13 mouse cellular contexts compared by ENCODE assay signal in the genomic region with DNA sequence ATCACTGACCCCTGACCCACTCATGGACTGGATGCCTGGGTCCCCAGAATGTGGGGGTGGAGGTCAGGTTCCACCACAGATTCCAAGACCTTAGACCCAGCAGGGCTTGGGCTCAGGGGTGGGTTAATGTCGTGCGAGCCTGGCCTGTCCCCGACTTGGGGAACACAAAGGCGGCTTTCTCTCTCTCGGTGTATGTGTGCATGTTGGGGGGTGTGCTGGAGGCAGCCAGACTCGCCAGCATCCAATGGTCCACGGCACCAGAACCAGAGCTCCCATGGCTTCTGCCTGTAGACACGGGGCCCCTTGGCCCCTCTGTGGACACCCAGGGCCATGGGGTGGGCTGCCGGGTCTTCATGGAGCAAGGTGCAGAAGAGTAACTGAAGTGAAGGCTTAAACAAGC. TPM values are rescaled to one million over a fixed set of nuclear protein-coding genes. Genes with fewer than 3 reads are reported as not detected.
DNase-seq lines count a peak whose midpoint lies in the region; ATAC-seq and TF ChIP-seq lines count a peak whose summit lies in the region.
"Had no signal": no experiment of that assay in that cellular context is flagged by ENCODE, and none has a peak within 500 bp of the region (broad histone marks: within the 10 kb centered on the region; RNA-seq: fewer than 3 reads in every experiment).

No protein-coding gene starts in this region.

- H3K36me3 ChIP-seq in forebrain, embryonic 10.5 days (replicated peaks) = peaks cover 8% of the 10 kb centered on the region
- H3K36me3 ChIP-seq in hindbrain, embryonic 14.5 days (replicated peaks; ENCODE audit: control insufficient read depth, insufficient read depth) = peaks cover 15% of the 10 kb centered on the region; the same call in 1 of the 2 replicates
- H3K36me3 ChIP-seq in midbrain, embryonic 15.5 days (replicated peaks) = 0 out of 2 replicates have a peak, but pooled peaks cover 5% of the 10 kb centered on the region
- no peaks in the 10 kb centered on the region for H3K36me3 ChIP-seq in kidney, embryonic 15.5 days
- H3K36me3 ChIP-seq: limb, embryonic 12.5 days; liver, embryonic 15.5 days had no signal

- H3K4me1 ChIP-seq in cortical plate, adult 2 months (ENCODE audit: control insufficient read depth, insufficient read depth, low read length) = peaks cover 2% of the 10 kb centered on the region
- H3K4me1 ChIP-seq in forebrain, embryonic 10.5 days = peaks cover 56% of the 10 kb centered on the region
- peaks cover 56% of the 10 kb centered on the region for H3K4me1 ChIP-seq in hindbrain, embryonic 14.5 days (replicated peaks; ENCODE audit: control insufficient read depth, insufficient read depth, low read length)
- peaks cover 62% of the 10 kb centered on the region for H3K4me1 ChIP-seq in midbrain, embryonic 15.5 days
- H3K4me1 ChIP-seq in kidney, embryonic 15.5 days = peaks cover 29% of the 10 kb centered on the region

- peak overlapping the region; percentile 24 for H3K4me3 ChIP-seq in cortical plate, adult 2 months (ENCODE audit: insufficient read depth, low read length)
- no peak overlapping the region for H3K4me3 ChIP-seq in forebrain, embryonic 10.5 days
- peak overlapping the region; percentile 20 for H3K4me3 ChIP-seq in hindbrain, embryonic 14.5 days (replicated peaks; ENCODE audit: low read length)
- H3K4me3 ChIP-seq in midbrain, embryonic 15.5 days = peak overlapping the region; percentile 32
- H3K4me3 ChIP-seq in kidney, embryonic 15.5 days (replicated peaks) = no peak overlapping the region
- H3K4me3 ChIP-seq: limb, embryonic 12.5 days; liver, embryonic 15.5 days had no signal

- H3K9me3 ChIP-seq in forebrain, embryonic 10.5 days = no peaks in the 10 kb centered on the region
- no peaks in the 10 kb centered on the region for H3K9me3 ChIP-seq in hindbrain, embryonic 14.5 days (ENCODE audit: control insufficient read depth, low read length)
- no peaks in the 10 kb centered on the region for H3K9me3 ChIP-seq in midbrain, embryonic 15.5 days
- H3K9me3 ChIP-seq in kidney, embryonic 15.5 days (replicated peaks) = no peaks in the 10 kb centered on the region
- H3K9me3 ChIP-seq: limb, embryonic 12.5 days; liver, embryonic 15.5 days had no signal

- no peak for ATAC-seq in hindbrain, embryonic 14.5 days (ENCODE audit: low FRiP score)
- no peak for ATAC-seq in midbrain, embryonic 15.5 days (replicated peaks)
- no peak for ATAC-seq in kidney, embryonic 15.5 days (replicated peaks; ENCODE audit: low FRiP score)
- ATAC-seq: activated CD4-positive, CD25-positive, alpha-beta regulatory T cell, adult 4 months had no signal

- no peak for TF ChIP-seq POLR2A in cortical plate, adult 2 months (IDR thresholded peaks at IDR 0.05; ENCODE audit: extremely low read depth, insufficient read depth, low read length)

- H3K4me2 ChIP-seq in hindbrain, embryonic 14.5 days (replicated peaks) = peak overlapping the region; percentile 76
- peak overlapping the region; percentile 51 for H3K4me2 ChIP-seq in midbrain, embryonic 15.5 days
- no peak overlapping the region for H3K4me2 ChIP-seq in kidney, embryonic 15.5 days
- H3K4me2 ChIP-seq: limb, embryonic 12.5 days; liver, embryonic 15.5 days had no signal

- no peak for DNase-seq in forebrain, embryonic 10.5 days (ENCODE audit: extremely low spot score, low spot score)
- DNase-seq in hindbrain, embryonic 14.5 days (ENCODE audit: low spot score) = no peak
- no peak for DNase-seq in thymus, postnatal 14 days
- DNase-seq in kidney, adult 9 months = no peak
- DNase-seq: heart, adult 18-20 months; thymus, postnatal 25 days had no signal

- peak overlapping the region; percentile 52 for H3K9ac ChIP-seq in hindbrain, embryonic 14.5 days
- H3K9ac ChIP-seq in midbrain, embryonic 15.5 days = no peak overlapping the region
- H3K9ac ChIP-seq in kidney, embryonic 15.5 days = no peak overlapping the region
- H3K9ac ChIP-seq: liver, embryonic 15.5 days had no signal

- WGBS in forebrain, embryonic 10.5 days = 75% methylated on average over 9 of the region's 9 CpGs
- WGBS in hindbrain, embryonic 14.5 days = 75% methylated on average over 9 of the region's 9 CpGs
- 79% methylated on average over 9 of the region's 9 CpGs for WGBS in midbrain, embryonic 15.5 days
- 81% methylated on average over 9 of the region's 9 CpGs for WGBS in kidney, embryonic 15.5 days

- TF ChIP-seq CTCF in cortical plate, adult 2 months (IDR thresholded peaks at IDR 0.05; ENCODE audit: extremely low read depth, insufficient read depth, low read length) = no peak

- H3K27ac ChIP-seq in cortical plate, adult 2 months (ENCODE audit: insufficient read depth, low read length) = peak overlapping the region; percentile 99
- peak overlapping the region; percentile 83; the same call in 1 of the 2 replicates for H3K27ac ChIP-seq in forebrain, embryonic 10.5 days
- peak overlapping the region; percentile 77 for H3K27ac ChIP-seq in hindbrain, embryonic 14.5 days
- H3K27ac ChIP-seq in midbrain, embryonic 15.5 days = peak overlapping the region; percentile 68
- no peak overlapping the region for H3K27ac ChIP-seq in kidney, embryonic 15.5 days
- H3K27ac ChIP-seq: limb, embryonic 12.5 days; liver, embryonic 15.5 days had no signal

- H3K27me3 ChIP-seq in forebrain, embryonic 10.5 days (ENCODE audit: poor library complexity, severe bottlenecking) = peaks cover 54% of the 10 kb centered on the region
- no peaks in the 10 kb centered on the region for H3K27me3 ChIP-seq in hindbrain, embryonic 14.5 days (ENCODE audit: control insufficient read depth, insufficient read depth, low read length)
- no peaks in the 10 kb centered on the region for H3K27me3 ChIP-seq in midbrain, embryonic 15.5 days (replicated peaks)
- H3K27me3 ChIP-seq in kidney, embryonic 15.5 days = peaks cover 33% of the 10 kb centered on the region; the same call in 1 of the 2 replicates

RNA-seq across cellular contexts. Expression of gene Cadm4, which starts 3.7 kb away (rescaled TPM):
- 234 and 237 TPM in 2 replicates for polyA plus RNA-seq in cortical plate, adult 2 months (2012; rRNA removed)
- 9.3 and 10.0 TPM in 2 replicates for polyA plus RNA-seq in forebrain, embryonic 10.5 days (2016; fragmentation: Nextera tagmentation; extraction: Ambion mirVana)
- polyA plus RNA-seq in hindbrain, embryonic 14.5 days (2014; fragmentation: Nextera tagmentation; extraction: Ambion mirVana) = 22.7 and 28.3 TPM in 2 replicates
- polyA plus RNA-seq in midbrain, embryonic 15.5 days (2015; fragmentation: Nextera tagmentation; extraction: Ambion mirVana) = 79.2 and 81.1 TPM in 2 replicates
- 6.8 and 7.3 TPM in 2 replicates for polyA plus RNA-seq in kidney, embryonic 15.5 days (2015; fragmentation: Nextera tagmentation; extraction: Ambion mirVana)
- polyA plus RNA-seq: activated CD4-positive, CD25-positive, alpha-beta regulatory T cell, adult 4 months had no signal

RNA-seq across cellular contexts. Expression of gene Zfp428, which starts 21.3 kb away (rescaled TPM):
- polyA plus RNA-seq in cortical plate, adult 2 months (2012; rRNA removed) = 71.7 and 73.4 TPM in 2 replicates
- 111 and 113 TPM in 2 replicates for polyA plus RNA-seq in forebrain, embryonic 10.5 days (2016; fragmentation: Nextera tagmentation; extraction: Ambion mirVana)
- polyA plus RNA-seq in hindbrain, embryonic 14.5 days (2014; fragmentation: Nextera tagmentation; extraction: Ambion mirVana) = 181 and 201 TPM in 2 replicates
- polyA plus RNA-seq in midbrain, embryonic 15.5 days (2015; fragmentation: Nextera tagmentation; extraction: Ambion mirVana) = 336 and 344 TPM in 2 replicates
- polyA plus RNA-seq in kidney, embryonic 15.5 days (2015; fragmentation: Nextera tagmentation; extraction: Ambion mirVana) = 61.6 and 66.6 TPM in 2 replicates
- polyA plus RNA-seq: activated CD4-positive, CD25-positive, alpha-beta regulatory T cell, adult 4 months had no signal

RNA-seq across cellular contexts. Expression of gene Plaur, which starts 23.2 kb away (rescaled TPM):
- polyA plus RNA-seq in cortical plate, adult 2 months (2012; rRNA removed) = 1.3 and 1.5 TPM in 2 replicates
- 1.1 and 1.3 TPM in 2 replicates for polyA plus RNA-seq in forebrain, embryonic 10.5 days (2016; fragmentation: Nextera tagmentation; extraction: Ambion mirVana)
- polyA plus RNA-seq in hindbrain, embryonic 14.5 days (2014; fragmentation: Nextera tagmentation; extraction: Ambion mirVana) = 1.6 and 1.9 TPM in 2 replicates
- 1.6 and 1.9 TPM in 2 replicates for polyA plus RNA-seq in midbrain, embryonic 15.5 days (2015; fragmentation: Nextera tagmentation; extraction: Ambion mirVana)
- 14.4 and 15.3 TPM in 2 replicates for polyA plus RNA-seq in kidney, embryonic 15.5 days (2015; fragmentation: Nextera tagmentation; extraction: Ambion mirVana)

RNA-seq across cellular contexts. Expression of gene AC161166.1, which starts 26.8 kb away (rescaled TPM):
- polyA plus RNA-seq in cortical plate, adult 2 months (2012; rRNA removed) = not detected in 2 replicates
- 0.82 and 1.3 TPM in 2 replicates for polyA plus RNA-seq in forebrain, embryonic 10.5 days (2016; fragmentation: Nextera tagmentation; extraction: Ambion mirVana)
- polyA plus RNA-seq in hindbrain, embryonic 14.5 days (2014; fragmentation: Nextera tagmentation; extraction: Ambion mirVana) = 0.65 and 0.98 TPM in 2 replicates
- polyA plus RNA-seq in midbrain, embryonic 15.5 days (2015; fragmentation: Nextera tagmentation; extraction: Ambion mirVana) = 2.1 and 2.2 TPM in 2 replicates
- 0.48 and 0.68 TPM in 2 replicates for polyA plus RNA-seq in kidney, embryonic 15.5 days (2015; fragmentation: Nextera tagmentation; extraction: Ambion mirVana)
- polyA plus RNA-seq: liver, embryonic 15.5 days had no signal

RNA-seq across cellular contexts. Expression of gene Irgc1, which starts 33.4 kb away (rescaled TPM):
- polyA plus RNA-seq in cortical plate, adult 2 months (2012; rRNA removed) = 0.55 and 1.4 TPM in 2 replicates
- not detected in 2 replicates for polyA plus RNA-seq in forebrain, embryonic 10.5 days (2016; fragmentation: Nextera tagmentation; extraction: Ambion mirVana)
- polyA plus RNA-seq in hindbrain, embryonic 14.5 days (2014; fragmentation: Nextera tagmentation; extraction: Ambion mirVana) = not detected in 2 replicates
- not detected in 2 replicates for polyA plus RNA-seq in midbrain, embryonic 15.5 days (2015; fragmentation: Nextera tagmentation; extraction: Ambion mirVana)
- not detected in 2 replicates for polyA plus RNA-seq in kidney, embryonic 15.5 days (2015; fragmentation: Nextera tagmentation; extraction: Ambion mirVana)
- polyA plus RNA-seq: activated CD4-positive, CD25-positive, alpha-beta regulatory T cell, adult 4 months; kidney, embryonic 14.5 days; limb, embryonic 12.5 days had no signal

Comparison
In these comparisons a context has a peak if more than half of its experiments do, and no peak if none do; other contexts are left out.
1. H3K4me3 ChIP-seq: peak in cortical plate, adult 2 months (single experiment), hindbrain, embryonic 14.5 days (single experiment) and midbrain, embryonic 15.5 days (single experiment); none in forebrain, embryonic 10.5 days (single experiment) and kidney, embryonic 15.5 days (single experiment).